Mouse (Mus musculus) midbrain, postnatal 0 days (tissue): ENCODE results near the gene Traf3ip1. TPM values are rescaled to one million over a fixed set of nuclear protein-coding genes. Genes with fewer than 3 reads are reported as not detected.
A peak's percentile ranks its signal among the peaks of the same experiment; 100 is the strongest.

Experiments
- ATAC-seq: fragments of 200-750 bp; cut with Nextera tagmentation; 2 replicates; pipeline ENCODE4 v1.8.0; 2017; ENCODE audit warnings: moderate number of reproducible peaks, mild to moderate bottlenecking, moderate TSS enrichment, moderate library complexity; ENCODE audit not compliant: low FRiP score
- DNase-seq: peaks from one replicate; pipeline ENCODE4 v3.0.0-alpha.2; 2015; ENCODE audit warnings: low spot score
- H3K27ac ChIP-seq: fragments of 300-500 bp; sonication (generic); 2 replicates; pipeline ENCODE4 v1.5.1; 2014; ENCODE audit warnings: low read depth, mild to moderate bottlenecking, low read length, mixed read lengths
- H3K27me3 ChIP-seq: fragments of 300-500 bp; sonication (generic); 2 replicates; pipeline ENCODE4 v1.6.1; 2014; ENCODE audit warnings: low read length, control low read depth, mixed read lengths; ENCODE audit not compliant: insufficient read depth
- H3K36me3 ChIP-seq: fragments of 300-500 bp; sonication (generic); 2 replicates; pipeline ENCODE4 v1.6.1; 2014; ENCODE audit warnings: low read length, control low read depth, mixed read lengths; ENCODE audit not compliant: insufficient read depth
- H3K4me1 ChIP-seq: fragments of 300-500 bp; sonication (generic); 2 replicates; pipeline ENCODE4 v1.6.1; 2014; ENCODE audit warnings: mild to moderate bottlenecking, control low read depth, antibody characterized with exemption, low read length, mixed read lengths; ENCODE audit not compliant: insufficient read depth
- H3K4me2 ChIP-seq: fragments of 300-500 bp; sonication (generic); 2 replicates; pipeline ENCODE4 v1.6.1; 2014; ENCODE audit warnings: low read depth, mild to moderate bottlenecking, low read length, mixed read lengths; ENCODE audit not compliant: poor library complexity, severe bottlenecking
- H3K4me3 ChIP-seq: fragments of 300-500 bp; sonication (generic); 2 replicates; pipeline ENCODE4 v1.5.1; 2014; ENCODE audit warnings: low read depth, mild to moderate bottlenecking, low read length, moderate library complexity
- H3K9ac ChIP-seq: fragments of 300-500 bp; sonication (generic); replicated peaks from 2 replicates; pipeline ENCODE4 v1.6.1; 2014; ENCODE audit warnings: mild to moderate bottlenecking, low read length, moderate library complexity, mixed read lengths; ENCODE audit not compliant: poor library complexity, severe bottlenecking
- H3K9me3 ChIP-seq: fragments of 300-500 bp; sonication (generic); 2 replicates; pipeline ENCODE4 v1.6.1; 2016; ENCODE audit warnings: low read length, control low read depth
- CTCF ChIP-seq: IDR thresholded peaks from 2 replicates; pipeline ENCODE4 v1.5.1; 2016; ENCODE audit warnings: antibody characterized with exemption, mild to moderate bottlenecking
- WGBS: fragments of 180-500 bp; shearing (Covaris S2); extraction: QIAGEN DNeasy Blood & Tissue Kit; methylation state at CpG from one replicate; pipeline ENCODE4 v1.1.7; 2014; 5-methylcytosine and 5-hydroxymethylcytosine counted together
- polyA plus RNA-seq: library from polyadenylated mRNA; unstranded; fragments of >200 nt; fragmentation: Nextera tagmentation; extraction: Ambion mirVana; gene quantifications from 2 replicates; pipeline ENCODE4 v1.2.1, GENCODE M21; 2015
- total RNA-seq: library from RNA; depleted of rRNA; stranded (reverse); fragments of >200 nt; gene quantifications from 2 replicates; pipeline ENCODE4 v1.2.3, GENCODE M21; 2014

Traf3ip1 gene
- total and polyA plus RNA-seq, 2 experiments from 2014 or later: 7.0 to 17.3 TPM

GRCm38 (mm10) chr1:91538570-91538929 lies 44.1 kb downstream of the Traf3ip1 start:
- no peaks in the 10 kb centered on the region for H3K36me3 ChIP-seq
- no peak overlapping the region for H3K4me3 ChIP-seq
- peaks cover 13% of the 10 kb centered on the region; the same call in 1 of the 2 replicates for H3K4me1 ChIP-seq
- peaks cover 4% of the 10 kb centered on the region; the same call in 1 of the 2 replicates for H3K27me3 ChIP-seq
- no peak for ATAC-seq
- no peak for DNase-seq
- H3K4me2 ChIP-seq: no peak overlapping the region
- TF ChIP-seq CTCF: no peak
- no peak overlapping the region for H3K9ac ChIP-seq
- no peak overlapping the region for H3K27ac ChIP-seq
- WGBS: 83% methylated on average over 1 of the region's 1 CpGs
- no peaks in the 10 kb centered on the region for H3K9me3 ChIP-seq

GRCm38 (mm10) chr1:91539246-91539645 lies 44.8 kb downstream of the Traf3ip1 start:
- H3K27ac ChIP-seq: no peak overlapping the region
- no peak overlapping the region for H3K9ac ChIP-seq
- H3K4me1 ChIP-seq: peaks cover 13% of the 10 kb centered on the region; the same call in 1 of the 2 replicates
- H3K36me3 ChIP-seq: peaks cover 3% of the 10 kb centered on the region; the same call in 1 of the 2 replicates
- ATAC-seq: no peak
- H3K4me3 ChIP-seq: no peak overlapping the region
- WGBS: 23% methylated on average over 6 of the region's 6 CpGs
- TF ChIP-seq CTCF: no peak
- DNase-seq: no peak
- peak overlapping the region; percentile 97; the same call in 1 of the 2 replicates for H3K4me2 ChIP-seq
- H3K9me3 ChIP-seq: no peaks in the 10 kb centered on the region
- H3K27me3 ChIP-seq: peaks cover 4% of the 10 kb centered on the region; the same call in 1 of the 2 replicates

- TF ChIP-seq CTCF: no peak
- WGBS: 3% methylated on average over 22 of the region's 22 CpGs
- ATAC-seq (peak; percentile 32; the same call in 1 of the 2 replicates), DNase-seq (peak; percentile 8)
- H3K36me3 ChIP-seq: peaks cover 4% of the 10 kb centered on the region
- H3K27me3 ChIP-seq: peaks cover 4% of the 10 kb centered on the region; the same call in 1 of the 2 replicates
- no peaks in the 10 kb centered on the region for H3K9me3 ChIP-seq
- peak overlapping the region; percentile 97 for H3K4me2 ChIP-seq
- H3K9ac ChIP-seq: peak overlapping the region; percentile 74
- peaks cover 13% of the 10 kb centered on the region; the same call in 1 of the 2 replicates for H3K4me1 ChIP-seq
- H3K4me3 ChIP-seq: peak overlapping the region; percentile 96
- no peak overlapping the region for H3K27ac ChIP-seq
Measured at GRCm38 (mm10) chr1:91539704-91540270, 45.3 kb downstream of the Traf3ip1 start.

GRCm38 (mm10) chr1:91540271-91540826 lies 45.9 kb downstream of the Traf3ip1 start, which contains the start of gene Asb1:
Asb1 (plus strand) TSS chr1:91540544.
- Histone ChIP-seq H3K27me3 (peaks cover 4% of the 10 kb centered on the region; the same call in 1 of the 2 replicates), H3K9ac (peak within 1 kb of the TSS; percentile 74), H3K4me2 (peak within 1 kb of the TSS; percentile 97), H3K4me3 (peak within 1 kb of the TSS; percentile 96), H3K36me3 (peaks cover 9% of the 10 kb centered on the region), H3K27ac (peak within 1 kb of the TSS; percentile 62; the same call in 1 of the 2 replicates), H3K9me3 (no peaks in the 10 kb centered on the region), H3K4me1 (peaks cover 13% of the 10 kb centered on the region; the same call in 1 of the 2 replicates)
- DNase-seq (peak; percentile 98), ATAC-seq (peak; percentile 95)
- under 1% methylated on average over 38 of the region's 41 CpGs for WGBS
- peak; percentile 56 for TF ChIP-seq CTCF

- DNase-seq: no peak
Measured at GRCm38 (mm10) chr1:91541042-91541592, 46.7 kb downstream of the Traf3ip1 start.

More at GRCm38 (mm10) chr1:91541042-91541592, 46.7 kb downstream of the Traf3ip1 start:
- Histone ChIP-seq H3K9me3 (no peaks in the 10 kb centered on the region), H3K4me1 (peaks cover 13% of the 10 kb centered on the region; the same call in 1 of the 2 replicates), H3K4me3 (peak overlapping the region; percentile 96), H3K9ac (peak overlapping the region; percentile 74), H3K27ac (peak overlapping the region; percentile 62; the same call in 1 of the 2 replicates), H3K4me2 (peak overlapping the region; percentile 97), H3K36me3 (peaks cover 9% of the 10 kb centered on the region), H3K27me3 (peaks cover 4% of the 10 kb centered on the region; the same call in 1 of the 2 replicates)
- 14% methylated on average over 15 of the region's 15 CpGs for WGBS
- peak; percentile 38; the same call in 1 of the 2 replicates for ATAC-seq
- TF ChIP-seq CTCF: no peak
